Mouse (Mus musculus): ENCODE measurements at regions not wholly inside any gene's neighbourhood (a gene's known extent, or its start where the extent isn't known, plus 50 kb on each side); places are given as distances from the start of the nearest gene placed in this dataset.

- DNase-seq (ENCODE audit: low read depth, low spot score): no peak
Observed at GRCm38 (mm10) chr16:19024010-19024532, 147.2 kb downstream of the Hira start.

DNA sequence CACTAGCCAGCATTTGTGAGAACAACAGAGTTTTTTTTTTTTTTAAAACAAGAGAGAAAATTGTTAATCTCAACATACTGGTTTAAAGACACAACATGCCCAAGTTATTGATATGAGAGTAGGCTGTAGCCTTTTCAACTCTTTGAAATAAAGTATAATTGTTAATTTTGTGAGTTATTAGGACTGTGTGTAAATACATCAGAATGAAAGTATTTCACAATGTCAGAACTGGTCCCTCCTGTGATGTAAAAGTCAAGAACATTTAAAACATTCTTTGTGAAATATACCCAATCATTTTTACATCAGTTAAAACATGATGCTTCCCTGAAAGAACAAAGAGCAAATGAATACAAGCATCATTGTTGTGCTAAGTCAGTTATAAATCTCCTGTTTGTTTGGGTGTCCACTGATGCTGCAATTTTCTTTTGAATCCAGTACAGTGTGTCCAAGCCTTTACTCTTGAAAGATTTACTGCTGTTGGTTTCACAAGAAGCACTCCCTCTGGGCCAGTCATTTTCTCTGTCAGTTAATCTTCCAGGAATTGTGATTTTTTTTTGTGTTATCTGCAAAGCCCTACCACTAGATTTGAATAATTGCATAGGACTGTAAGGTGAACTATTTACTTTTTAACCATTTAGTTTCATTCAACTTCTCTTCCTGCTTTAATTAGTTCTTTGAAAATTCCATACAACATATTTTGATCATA, 148.5 kb downstream of the Hira start:
- DNase-seq (ENCODE audit: low read depth, low spot score): no peak

GRCm38 (mm10) chr16:19027096-19027495, 150.3 kb downstream of the Hira start:
- DNase-seq (ENCODE audit: low read depth, low spot score): no peak

DNA sequence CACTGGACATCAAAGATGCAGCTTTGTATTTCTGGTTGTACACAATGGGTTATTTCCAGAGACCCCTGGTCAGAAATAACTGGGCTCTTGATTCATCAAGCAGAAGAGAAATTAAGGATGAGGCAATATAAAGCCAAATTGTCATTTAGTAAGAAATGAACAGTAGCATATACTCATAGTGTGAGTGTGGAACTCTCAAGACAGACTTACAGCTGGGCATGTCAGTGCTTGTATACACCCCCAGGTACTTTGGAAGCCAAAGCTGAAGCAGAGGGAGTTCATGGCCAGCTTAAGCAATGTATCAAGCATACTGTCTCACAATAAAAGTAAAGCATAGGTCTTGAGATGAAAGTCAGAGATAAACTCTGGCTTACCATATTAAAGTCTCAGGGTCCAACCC, 155.7 kb downstream of the Hira start:
- DNase-seq (ENCODE audit: low read depth, low spot score): no peak

DNA sequence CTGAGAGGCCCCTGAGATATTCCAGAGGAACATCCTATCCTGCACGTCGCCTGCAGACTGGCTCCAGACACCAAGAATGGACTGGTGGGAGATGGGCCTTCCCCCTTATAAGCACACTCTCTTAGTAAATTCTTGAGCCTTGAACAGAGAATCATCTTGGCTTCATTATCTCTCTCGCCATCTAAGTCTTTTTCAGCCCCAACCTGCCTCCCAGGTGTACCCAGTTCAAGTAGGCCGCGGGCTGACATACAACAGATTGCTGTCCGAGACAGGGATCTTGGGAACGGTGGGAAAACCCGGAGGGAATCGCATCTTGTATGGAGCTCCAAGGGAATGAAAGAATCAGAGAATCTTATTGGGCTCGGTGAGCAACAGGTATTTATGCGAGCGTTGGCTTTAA, 158.9 kb downstream of the Hira start:
- DNase-seq (ENCODE audit: low read depth, low spot score): peak; percentile 72

DNA sequence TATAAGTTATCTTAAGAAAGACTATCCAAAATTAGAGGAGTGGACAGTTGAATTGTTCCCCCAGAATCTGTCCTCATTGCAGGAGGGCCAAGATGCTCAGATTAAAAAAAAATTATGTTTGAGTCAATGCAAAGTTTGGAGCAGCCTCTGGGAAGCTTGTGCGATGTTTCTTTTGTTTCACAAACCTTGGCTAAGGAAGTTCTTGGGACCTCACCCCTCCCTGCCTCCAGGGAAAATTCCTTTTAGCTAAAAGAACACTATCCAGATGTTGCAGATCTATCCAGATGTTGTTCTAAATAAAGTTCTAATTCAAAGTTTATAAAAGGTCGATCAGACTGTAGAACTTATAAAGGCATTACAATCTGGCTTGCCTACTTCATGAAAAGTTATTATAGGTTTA, 160.8 kb downstream of the Hira start:
- peak; percentile 61 for DNase-seq (ENCODE audit: low read depth, low spot score)

- no peak for DNase-seq (ENCODE audit: low read depth, low spot score)
Observed at GRCm38 (mm10) chr16:19052791-19053190, 176.0 kb downstream of the Hira start.

DNA sequence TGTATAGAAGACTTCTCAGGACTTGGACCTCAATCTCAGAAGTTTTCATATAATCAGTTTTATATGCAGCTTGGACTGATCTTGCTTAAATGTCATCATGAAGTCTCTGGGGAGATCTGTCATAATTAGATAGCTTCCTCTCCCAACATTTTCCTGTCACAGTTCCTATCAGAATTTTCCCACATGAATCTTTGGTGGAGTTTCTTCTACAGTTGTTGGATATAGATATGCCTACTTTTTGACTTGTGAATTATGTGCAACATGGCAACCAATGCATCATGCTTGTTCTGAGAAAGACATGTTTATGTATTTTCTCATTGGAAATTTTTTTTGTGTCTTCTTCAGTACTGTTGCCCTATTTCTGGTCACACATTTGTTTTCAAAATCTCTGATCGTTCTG, 183.5 kb downstream of the Hira start:
- DNase-seq (ENCODE audit: low read depth, low spot score): no peak

DNA sequence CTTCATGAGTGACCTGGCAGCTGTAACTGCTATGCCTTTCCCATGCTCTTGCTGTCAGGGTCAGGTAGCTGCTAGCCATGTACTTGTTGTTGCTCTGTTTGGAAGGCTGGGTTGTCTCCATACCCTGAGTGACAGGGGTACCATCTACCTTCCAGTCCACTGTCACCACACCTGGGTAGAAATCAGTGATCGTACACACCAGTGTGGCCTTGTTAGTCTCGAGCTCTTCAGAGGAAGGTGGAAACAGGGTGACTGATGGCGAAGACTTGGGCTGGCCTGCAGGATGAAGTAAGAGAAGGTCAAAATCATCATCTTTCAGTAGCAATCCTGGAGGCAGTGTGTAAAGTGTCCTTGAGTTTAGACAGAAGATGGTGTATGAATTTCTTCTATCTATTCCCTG, 185.0 kb downstream of the Hira start:
- no peak for DNase-seq (ENCODE audit: low read depth, low spot score)

- no peak for DNase-seq (ENCODE audit: low read depth, low spot score)
Observed at GRCm38 (mm10) chr16:19062557-19063400, 185.9 kb downstream of the Hira start.

GRCm38 (mm10) chr16:19063401-19063762, 186.5 kb downstream of the Hira start:
- DNase-seq (ENCODE audit: low read depth, low spot score): no peak

GRCm38 (mm10) chr16:19064397-19064796, 187.6 kb downstream of the Hira start:
- no peak for DNase-seq (ENCODE audit: low read depth, low spot score)

- DNase-seq (ENCODE audit: low read depth, low spot score): no peak
Observed at GRCm38 (mm10) chr16:19065543-19066141, 188.8 kb downstream of the Hira start.

- no peak for DNase-seq (ENCODE audit: low read depth, low spot score)
Observed at GRCm38 (mm10) chr16:19066700-19067310, 190.0 kb downstream of the Hira start.

- peak; percentile 52 for DNase-seq (ENCODE audit: low read depth, low spot score)
Observed at GRCm38 (mm10) chr16:19083503-19083902, 206.7 kb downstream of the Hira start.

DNA sequence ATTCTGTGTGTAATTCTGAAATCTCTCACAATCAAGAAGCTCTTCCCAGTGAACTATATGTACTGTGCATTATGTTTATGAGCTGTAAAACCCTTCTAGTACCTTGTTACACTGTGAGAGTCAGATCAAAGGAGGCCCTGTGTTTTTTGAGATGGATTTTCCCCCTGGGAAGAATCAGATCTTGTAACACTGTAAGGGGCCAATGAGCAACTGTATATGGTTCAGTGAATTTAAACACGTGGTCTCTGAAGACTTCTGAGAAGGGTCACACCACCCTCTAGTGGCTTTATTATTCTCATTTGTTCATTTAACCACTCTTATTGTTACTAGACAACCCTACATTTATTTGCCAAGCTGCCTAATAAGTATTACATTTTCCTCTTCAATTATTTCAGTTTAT, 211.1 kb downstream of the Hira start:
- peak; percentile 58 for DNase-seq (ENCODE audit: low read depth, low spot score)

Data from R1 (cell line).